Mouse (Mus musculus): Measurements from ENCODE around the gene Hdhd5. TPM values are rescaled to one million over a fixed set of nuclear protein-coding genes. Genes with fewer than 3 reads are reported as not detected.

Gene Hdhd5
- polyA plus RNA-seq, 1 experiment from 2014 or later, result 13.2 TPM

GRCm38 (mm10) chr6:120492499-120493373 lies 38.4 kb downstream of the Hdhd5 start:
- H3K36me3 ChIP-seq, result no peaks in the 10 kb centered on the region
- peak overlapping the region; percentile 95 for H3K27ac ChIP-seq
- H3K4me2 ChIP-seq, result peak overlapping the region; percentile 82
- peak; percentile 23 for ATAC-seq (ENCODE audit: low FRiP score)
- H3K4me3 ChIP-seq, result peak overlapping the region; percentile 86
- H3K9me3 ChIP-seq, result no peaks in the 10 kb centered on the region
- H3K27me3 ChIP-seq, result 0 out of 2 replicates have a peak, but pooled peaks cover 5% of the 10 kb centered on the region
- H3K9ac ChIP-seq, result peak overlapping the region; percentile 89
- 1% methylated on average over 92 of the region's 95 CpGs for WGBS
- peaks cover 59% of the 10 kb centered on the region for H3K4me1 ChIP-seq (replicated peaks)

GRCm38 (mm10) chr6:120491862-120492498 lies 39.1 kb downstream of the Hdhd5 start:
- Histone ChIP-seq H3K27me3 (0 out of 2 replicates have a peak, but pooled peaks cover 5% of the 10 kb centered on the region), H3K4me1 (replicated peaks) (peaks cover 59% of the 10 kb centered on the region), H3K9ac (peak overlapping the region; percentile 89), H3K4me2 (peak overlapping the region; percentile 82), H3K27ac (peak overlapping the region; percentile 95; the same call in 1 of the 2 replicates), H3K4me3 (peak overlapping the region; percentile 86), H3K36me3 (no peaks in the 10 kb centered on the region), H3K9me3 (no peaks in the 10 kb centered on the region)
- 8% methylated on average over 22 of the region's 22 CpGs for WGBS
- no peak for ATAC-seq (ENCODE audit: low FRiP score)

- Histone ChIP-seq H3K36me3 (no peaks in the 10 kb centered on the region), H3K27ac (no peak overlapping the region), H3K4me2 (peak overlapping the region; percentile 82), H3K4me3 (peak overlapping the region; percentile 86), H3K27me3 (0 out of 2 replicates have a peak, but pooled peaks cover 5% of the 10 kb centered on the region), H3K9me3 (no peaks in the 10 kb centered on the region), H3K9ac (peak overlapping the region; percentile 89), H3K4me1 (replicated peaks) (peaks cover 53% of the 10 kb centered on the region)
- no peak for ATAC-seq (ENCODE audit: low FRiP score)
- WGBS, result 39% methylated on average over 7 of the region's 7 CpGs
These were observed 40.1 kb downstream of the Hdhd5 start for GRCm38 (mm10) chr6:120491064-120491463.

- no peak overlapping the region for H3K9ac ChIP-seq
- H3K9me3 ChIP-seq, result no peaks in the 10 kb centered on the region
- no peaks in the 10 kb centered on the region for H3K36me3 ChIP-seq
- peak overlapping the region; percentile 82 for H3K4me2 ChIP-seq
- no peak for ATAC-seq (ENCODE audit: low FRiP score)
- H3K27ac ChIP-seq, result peak overlapping the region; percentile 30; the same call in 1 of the 2 replicates
- peak overlapping the region; percentile 86 for H3K4me3 ChIP-seq
- peaks cover 50% of the 10 kb centered on the region for H3K4me1 ChIP-seq (replicated peaks)
- H3K27me3 ChIP-seq, result 0 out of 2 replicates have a peak, but pooled peaks cover 5% of the 10 kb centered on the region
- 65% methylated on average over 2 of the region's 2 CpGs for WGBS
These were observed 41.7 kb downstream of the Hdhd5 start for GRCm38 (mm10) chr6:120489461-120489860.

GRCm38 (mm10) chr6:120488647-120489046 lies 42.5 kb downstream of the Hdhd5 start:
- no peak overlapping the region for H3K4me3 ChIP-seq
- H3K4me2 ChIP-seq, result no peak overlapping the region
- no peak for ATAC-seq (ENCODE audit: low FRiP score)
- H3K27ac ChIP-seq, result no peak overlapping the region
- no peaks in the 10 kb centered on the region for H3K9me3 ChIP-seq
- H3K36me3 ChIP-seq, result no peaks in the 10 kb centered on the region
- H3K4me1 ChIP-seq (replicated peaks), result peaks cover 45% of the 10 kb centered on the region
- no peak overlapping the region for H3K9ac ChIP-seq
- H3K27me3 ChIP-seq, result 0 out of 2 replicates have a peak, but pooled peaks cover 5% of the 10 kb centered on the region
- WGBS, result 84% methylated on average over 3 of the region's 3 CpGs

GRCm38 (mm10) chr6:120486051-120486510 lies 45.0 kb downstream of the Hdhd5 start:
- WGBS, result 73% methylated on average over 8 of the region's 8 CpGs
- Histone ChIP-seq H3K9ac (no peak overlapping the region), H3K4me2 (no peak overlapping the region), H3K9me3 (no peaks in the 10 kb centered on the region), H3K36me3 (peaks cover 11% of the 10 kb centered on the region), H3K4me3 (no peak overlapping the region), H3K27ac (no peak overlapping the region), H3K4me1 (replicated peaks) (peaks cover 33% of the 10 kb centered on the region), H3K27me3 (no peaks in the 10 kb centered on the region)
- ATAC-seq (ENCODE audit: low FRiP score), result no peak

- ATAC-seq (ENCODE audit: low FRiP score), result no peak
- Histone ChIP-seq H3K4me3 (no peak overlapping the region), H3K36me3 (peaks cover 18% of the 10 kb centered on the region), H3K4me1 (replicated peaks) (peaks cover 22% of the 10 kb centered on the region), H3K27me3 (no peaks in the 10 kb centered on the region), H3K4me2 (no peak overlapping the region), H3K9ac (no peak overlapping the region), H3K9me3 (no peaks in the 10 kb centered on the region), H3K27ac (no peak overlapping the region)
- 76% methylated on average over 3 of the region's 3 CpGs for WGBS
These were observed 46.1 kb downstream of the Hdhd5 start for GRCm38 (mm10) chr6:120485038-120485437.

- Histone ChIP-seq H3K9ac (no peak overlapping the region), H3K4me3 (no peak overlapping the region), H3K27me3 (no peaks in the 10 kb centered on the region), H3K27ac (no peak overlapping the region), H3K36me3 (peaks cover 35% of the 10 kb centered on the region), H3K4me2 (no peak overlapping the region), H3K9me3 (no peaks in the 10 kb centered on the region), H3K4me1 (replicated peaks) (peaks cover 10% of the 10 kb centered on the region; the same call in 1 of the 2 replicates)
- 36% methylated on average over 8 of the region's 8 CpGs for WGBS
- ATAC-seq (ENCODE audit: low FRiP score), result no peak
These were observed 47.9 kb downstream of the Hdhd5 start for GRCm38 (mm10) chr6:120483211-120483626.

- Histone ChIP-seq H3K27me3 (no peaks in the 10 kb centered on the region), H3K4me1 (replicated peaks) (peaks cover 10% of the 10 kb centered on the region; the same call in 1 of the 2 replicates), H3K4me3 (no peak overlapping the region), H3K27ac (no peak overlapping the region), H3K9me3 (no peaks in the 10 kb centered on the region), H3K4me2 (no peak overlapping the region), H3K36me3 (peaks cover 37% of the 10 kb centered on the region), H3K9ac (no peak overlapping the region)
- 45% methylated on average over 6 of the region's 6 CpGs for WGBS
- ATAC-seq (ENCODE audit: low FRiP score), result no peak
These were observed 48.4 kb downstream of the Hdhd5 start for GRCm38 (mm10) chr6:120482756-120483155.

- no peak overlapping the region for H3K27ac ChIP-seq
- no peaks in the 10 kb centered on the region for H3K27me3 ChIP-seq
These were observed 49.1 kb downstream of the Hdhd5 start for GRCm38 (mm10) chr6:120482021-120482420.

GRCm38 (mm10) chr6:120481538-120481937 lies 49.6 kb downstream of the Hdhd5 start:
- Histone ChIP-seq H3K36me3 (peaks cover 42% of the 10 kb centered on the region), H3K27ac (no peak overlapping the region), H3K9ac (no peak overlapping the region), H3K27me3 (no peaks in the 10 kb centered on the region), H3K4me2 (no peak overlapping the region), H3K4me3 (no peak overlapping the region), H3K9me3 (no peaks in the 10 kb centered on the region), H3K4me1 (replicated peaks) (peaks cover 10% of the 10 kb centered on the region; the same call in 1 of the 2 replicates)
- WGBS, result 90% methylated on average over 6 of the region's 6 CpGs
- no peak for ATAC-seq (ENCODE audit: low FRiP score)

More at GRCm38 (mm10) chr6:120482021-120482420, 49.1 kb downstream of the Hdhd5 start:
- Histone ChIP-seq H3K9me3 (no peaks in the 10 kb centered on the region), H3K4me2 (no peak overlapping the region), H3K9ac (no peak overlapping the region), H3K36me3 (peaks cover 41% of the 10 kb centered on the region), H3K4me3 (no peak overlapping the region), H3K4me1 (replicated peaks) (peaks cover 10% of the 10 kb centered on the region; the same call in 1 of the 2 replicates)
- no peak for ATAC-seq (ENCODE audit: low FRiP score)
- 94% methylated on average over 14 of the region's 14 CpGs for WGBS

- Histone ChIP-seq H3K27me3 (no peaks in the 10 kb centered on the region), H3K4me3 (no peak overlapping the region), H3K27ac (no peak overlapping the region), H3K9me3 (no peaks in the 10 kb centered on the region), H3K4me2 (no peak overlapping the region), H3K9ac (no peak overlapping the region), H3K36me3 (peaks cover 42% of the 10 kb centered on the region), H3K4me1 (replicated peaks) (peaks cover 6% of the 10 kb centered on the region; the same call in 1 of the 2 replicates)
- ATAC-seq (ENCODE audit: low FRiP score), result no peak
- WGBS, result 93% methylated on average over 5 of the region's 5 CpGs
These were observed 50.8 kb downstream of the Hdhd5 start for GRCm38 (mm10) chr6:120480361-120480760.
